Mouse (Mus musculus) adipocyte (in vitro differentiated cells): ENCODE measurements around the gene Zc3hav1.

ENCODE experiments used
- DNase-seq: peaks from one replicate; pipeline ENCODE4 v3.0.0-alpha.2; 2016; ENCODE audit warnings: low spot score

Gene Zc3hav1

DNA sequence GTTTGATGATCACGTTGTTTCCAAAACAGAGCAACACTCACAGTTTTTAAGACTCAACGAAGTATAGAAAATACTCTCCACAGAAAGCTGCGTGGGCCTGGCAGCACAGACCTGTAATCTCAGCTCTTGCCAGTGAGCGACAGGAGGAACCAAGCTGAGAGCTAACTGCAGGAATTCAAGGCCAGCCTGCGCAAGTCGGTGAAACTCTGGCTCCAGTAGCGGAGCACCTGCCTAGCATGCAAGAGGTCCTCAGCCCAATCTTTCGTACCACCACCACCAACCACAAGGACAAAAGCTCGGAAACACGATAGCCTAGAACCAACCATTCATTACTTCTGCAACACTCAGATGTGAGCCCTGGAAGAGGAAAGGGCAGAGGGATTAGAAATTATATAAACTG is 2.0 kb downstream of the Zc3hav1 start:
- DNase-seq: no peak

DNA sequence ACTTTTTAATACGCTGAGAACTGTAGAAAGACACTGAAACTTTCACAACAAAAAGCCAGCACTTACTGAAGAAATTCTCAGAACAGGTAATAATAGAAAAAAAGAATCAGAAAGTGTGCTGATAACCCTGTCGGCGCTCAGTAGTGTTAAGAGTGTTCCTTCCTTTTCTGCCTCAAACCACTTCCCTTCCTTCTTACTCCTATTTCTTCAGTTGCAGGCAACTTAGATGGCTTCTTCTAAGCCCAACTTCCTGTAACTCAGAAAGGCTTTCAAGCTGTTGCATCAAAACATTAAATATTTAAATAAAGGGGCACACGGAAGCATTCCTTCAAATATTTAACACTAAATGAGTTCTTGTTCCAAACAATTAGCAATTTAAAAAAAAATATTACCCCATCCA is 2.5 kb downstream of the Zc3hav1 start:
- DNase-seq: no peak

GRCm38 (mm10) chr6:38349806-38350205 is 4.6 kb downstream of the Zc3hav1 start:
- no peak for DNase-seq

- no peak for DNase-seq
Observed at GRCm38 (mm10) chr6:38348811-38349453, 5.5 kb downstream of the Zc3hav1 start.

DNA sequence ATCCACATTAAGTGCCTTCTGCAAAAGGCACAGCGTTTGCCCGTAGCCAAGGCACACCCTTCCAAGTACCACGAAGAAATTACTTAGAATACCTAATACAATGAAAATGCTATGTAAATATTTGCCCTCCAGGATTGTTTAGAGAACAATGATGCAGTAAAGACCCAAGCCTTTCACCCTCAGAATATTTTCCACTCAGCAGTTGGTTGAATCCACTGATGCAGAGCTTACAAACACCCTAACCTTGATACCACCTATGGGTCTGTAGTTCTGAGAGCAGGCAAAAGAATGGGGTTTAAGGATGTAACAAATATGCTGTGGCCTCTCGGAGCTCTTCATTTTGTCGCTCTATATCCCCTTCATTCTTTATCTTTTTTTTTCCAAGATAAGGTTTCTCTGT is 6.5 kb downstream of the Zc3hav1 start:
- no peak for DNase-seq

GRCm38 (mm10) chr6:38345796-38346195 is 8.6 kb downstream of the Zc3hav1 start:
- DNase-seq: peak; percentile 63

DNA sequence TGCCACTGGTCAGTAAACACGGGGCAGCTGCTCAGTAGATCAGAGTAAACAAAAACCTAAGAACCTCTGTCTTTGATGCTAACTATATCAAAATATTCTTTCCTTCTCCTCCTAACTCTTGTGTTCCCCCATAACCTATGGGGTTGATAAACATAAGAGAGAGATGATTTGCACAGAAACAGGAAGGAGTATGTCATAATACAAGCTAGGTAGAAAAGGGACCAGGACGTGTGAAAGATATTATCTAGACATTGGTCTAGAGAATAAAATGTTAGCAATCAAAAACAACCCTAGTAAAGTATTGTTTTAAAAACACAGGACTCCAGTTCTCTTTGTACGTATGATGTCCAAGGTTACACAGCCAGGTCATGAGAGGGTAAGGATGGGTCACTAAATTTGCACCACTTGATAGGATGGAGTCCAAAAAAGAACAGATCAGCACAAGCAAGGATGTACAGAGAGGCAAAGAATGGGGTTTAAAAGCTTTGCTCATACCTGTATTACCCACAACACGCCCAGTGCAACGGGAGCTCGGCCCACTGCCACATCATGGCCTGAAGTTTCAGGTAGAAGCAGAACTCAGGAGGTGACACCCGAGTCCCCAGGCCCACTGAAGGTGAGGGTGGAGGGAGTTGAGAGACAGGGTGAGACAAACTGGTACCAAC is 10.3 kb downstream of the Zc3hav1 start:
- DNase-seq: no peak

DNA sequence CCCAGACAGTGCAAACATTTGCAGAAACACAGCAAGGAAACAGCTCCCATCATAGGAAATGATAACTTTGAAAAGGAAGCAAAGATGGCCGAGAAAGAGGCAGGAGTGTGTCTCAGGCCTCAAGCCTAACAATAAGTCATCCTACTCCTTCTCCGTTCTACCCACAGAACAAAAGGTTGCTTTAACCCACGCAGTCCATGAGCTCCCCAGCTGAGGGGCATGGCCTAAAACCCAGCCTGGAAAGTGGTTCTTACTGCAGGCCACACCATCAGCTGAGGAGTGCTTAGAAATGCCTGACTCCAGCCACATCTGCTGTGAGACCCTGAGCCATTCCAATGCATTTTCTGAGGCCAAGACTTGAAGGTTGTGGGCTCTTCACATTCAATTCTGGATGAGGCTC is 10.8 kb downstream of the Zc3hav1 start:
- no peak for DNase-seq

DNA sequence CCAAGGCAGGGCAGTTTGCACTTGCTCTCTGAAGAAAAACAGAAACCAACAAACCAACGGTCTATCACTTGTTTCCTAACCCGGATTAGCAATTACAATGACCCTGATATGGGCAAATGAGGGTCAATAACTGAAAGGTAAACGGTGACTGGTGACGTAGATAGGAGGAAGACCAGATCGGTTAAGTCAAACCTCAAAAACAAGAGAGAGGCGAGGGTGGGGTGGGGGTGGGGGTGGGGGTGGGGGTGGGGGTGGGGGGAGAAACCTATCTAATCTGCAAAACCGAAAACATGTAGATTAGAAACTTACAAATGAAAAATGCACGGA is 11.8 kb downstream of the Zc3hav1 start:
- DNase-seq: no peak

GRCm38 (mm10) chr6:38341751-38342665 is 12.4 kb downstream of the Zc3hav1 start:
- DNase-seq: no peak

DNA sequence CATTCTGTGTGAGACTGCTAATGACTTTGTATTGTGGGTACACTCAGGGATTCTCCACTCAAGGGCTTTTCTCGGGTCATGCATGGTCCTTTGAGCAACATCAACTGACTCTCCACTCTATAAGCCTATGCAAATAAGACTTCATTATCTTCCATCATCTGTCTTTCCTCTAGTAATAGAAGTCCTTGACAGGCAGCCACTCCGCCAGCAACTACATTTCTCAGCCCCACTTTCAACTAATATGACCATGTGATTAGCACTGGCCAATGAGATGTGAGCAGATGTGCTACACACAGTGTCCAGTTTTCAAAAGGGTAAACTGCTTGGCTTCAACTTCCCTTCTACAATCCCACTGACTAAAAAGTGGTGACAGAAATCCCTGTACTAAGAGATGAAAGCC is 15.3 kb downstream of the Zc3hav1 start:
- no peak for DNase-seq

DNA sequence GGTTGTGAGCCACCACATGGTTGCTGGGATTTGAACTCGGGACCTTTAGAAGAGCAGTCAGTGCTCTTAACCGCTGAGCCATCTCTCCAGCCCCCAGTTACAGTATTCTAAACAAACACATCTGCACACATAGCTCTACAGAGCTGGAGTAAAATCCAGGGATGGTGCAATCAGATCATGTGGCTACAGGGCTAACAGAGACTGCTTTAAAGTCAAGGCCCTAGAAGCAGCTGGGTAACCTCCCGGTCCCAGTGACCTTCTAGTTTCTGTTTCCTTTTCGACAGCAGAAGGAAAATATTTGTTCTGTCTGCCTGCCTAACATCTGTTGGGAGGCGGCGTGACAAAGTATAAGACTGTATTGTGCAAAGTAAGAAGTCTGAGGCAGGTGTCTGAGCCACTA is 16.5 kb downstream of the Zc3hav1 start:
- DNase-seq: peak; percentile 75

DNA sequence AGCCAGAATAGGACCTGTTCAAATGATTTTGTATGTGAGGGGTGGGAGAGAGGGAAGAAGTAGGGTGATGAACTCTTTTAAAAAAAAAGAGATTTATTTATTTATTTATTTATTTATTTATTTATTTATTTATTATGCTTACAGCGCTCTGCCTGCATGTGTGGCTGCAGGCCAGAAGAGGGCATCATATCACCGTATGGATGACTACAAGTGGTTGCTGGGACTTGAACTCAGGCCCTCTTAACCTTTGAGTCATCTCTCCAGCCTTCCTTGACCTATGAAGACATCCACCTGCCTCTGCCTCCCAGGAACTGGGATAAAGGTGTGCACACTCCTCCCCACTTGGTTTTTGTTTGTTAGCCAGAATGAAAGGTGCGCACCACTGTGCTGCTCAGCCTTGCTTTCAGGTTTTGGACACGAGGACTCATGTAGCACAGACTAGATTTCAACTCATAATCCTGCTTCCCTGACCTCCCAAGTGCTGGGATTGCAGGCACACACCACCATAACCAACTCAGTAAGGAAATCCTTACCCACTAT is 17.2 kb downstream of the Zc3hav1 start:
- DNase-seq: no peak

DNA sequence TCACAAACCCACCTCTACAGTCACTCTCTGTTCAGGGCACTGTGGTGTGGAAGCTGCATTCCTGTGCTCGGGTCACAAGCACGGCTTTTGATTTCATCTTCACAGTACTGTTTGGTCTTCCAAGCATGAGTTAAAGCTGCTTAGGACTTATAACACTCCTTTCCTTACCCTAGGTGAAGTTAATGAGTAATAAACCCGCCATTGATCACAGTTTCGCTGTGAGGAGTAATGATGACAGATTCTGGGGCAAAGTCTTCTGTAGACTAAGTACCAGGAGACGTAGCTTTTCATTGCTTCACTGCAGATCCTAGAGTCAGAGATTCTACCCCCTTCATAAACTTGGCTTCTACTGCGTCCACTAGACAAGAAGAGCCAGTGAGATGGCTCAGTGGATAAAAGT is 19.1 kb downstream of the Zc3hav1 start:
- DNase-seq: no peak

DNA sequence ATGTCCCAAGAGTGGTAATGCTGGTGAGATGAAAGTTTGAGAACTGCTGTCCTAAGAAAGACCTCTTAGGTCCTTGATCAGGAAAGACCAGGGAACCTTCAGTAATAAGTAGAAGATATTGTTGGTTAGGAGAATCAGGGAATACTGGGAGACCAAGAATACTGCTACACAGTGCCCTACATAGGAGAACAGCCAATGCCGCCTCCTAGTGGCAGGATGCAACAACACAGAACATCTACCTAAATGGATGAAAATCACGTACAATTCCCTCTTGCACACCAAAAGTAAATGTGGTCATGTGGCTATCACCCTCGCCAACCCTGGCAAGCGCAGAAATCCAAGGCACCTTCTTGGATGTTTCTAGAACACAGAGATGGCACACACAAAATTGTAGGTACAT is 27.8 kb downstream of the Zc3hav1 start:
- peak; percentile 66 for DNase-seq

GRCm38 (mm10) chr6:38320621-38321020 is 33.8 kb downstream of the Zc3hav1 start:
- DNase-seq: no peak

- DNase-seq: no peak
Observed at GRCm38 (mm10) chr6:38316050-38316449, 38.4 kb downstream of the Zc3hav1 start.

DNA sequence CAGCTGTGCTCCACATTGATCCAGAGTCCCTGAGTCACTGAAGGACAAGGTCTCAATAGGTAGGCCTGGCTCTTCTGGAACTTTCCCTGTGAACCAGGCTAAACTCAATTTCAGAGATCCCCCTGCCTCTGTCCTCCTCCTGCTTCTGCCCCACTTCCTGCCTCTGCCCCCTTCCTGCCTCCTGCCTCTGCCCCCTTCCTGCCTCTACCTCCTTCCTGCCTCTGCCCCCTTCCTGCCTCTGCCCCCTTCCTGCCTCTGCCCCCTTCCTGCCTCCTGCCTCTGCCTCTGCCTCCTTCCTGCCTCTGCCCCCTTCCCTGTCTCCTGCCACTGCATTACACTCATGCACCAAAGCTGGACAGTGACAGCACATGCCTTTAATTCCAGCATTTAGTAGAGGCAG is 44.7 kb downstream of the Zc3hav1 start:
- DNase-seq: no peak

- DNase-seq: no peak
Observed at GRCm38 (mm10) chr6:38304981-38305380, 49.4 kb downstream of the Zc3hav1 start.

GRCm38 (mm10) chr6:38298761-38299401 is 55.5 kb downstream of the Zc3hav1 start, which contains the start of gene Zc3hav1l:
TSS of gene Zc3hav1l (minus strand) at chr6:38299259.
- DNase-seq: peak; percentile 54

GRCm38 (mm10) chr6:38298246-38298635 is 56.2 kb downstream of the Zc3hav1 start:
- DNase-seq: peak; percentile 34

- no peak for DNase-seq
Observed at GRCm38 (mm10) chr6:38297580-38298245, 56.7 kb downstream of the Zc3hav1 start.
